ENCODE assay signal across 14 mouse cellular contexts in genomic region chr7:19842885-19843504, GRCm38 (mm10). TPM values are rescaled to one million over a fixed set of nuclear protein-coding genes. Genes with fewer than 3 reads are reported as not detected.
DNase-seq lines count a peak whose midpoint lies in the region; ATAC-seq and TF ChIP-seq lines count a peak whose summit lies in the region.
"Had no signal": no experiment of that assay in that cellular context is flagged by ENCODE, and none has a peak within 500 bp of the region (broad histone marks: within the 10 kb centered on the region; RNA-seq: fewer than 3 reads in every experiment).

No protein-coding gene starts in this region.

- 29% methylated on average over 19 of the region's 19 CpGs for whole genome bisulfite sequencing in forebrain, embryonic 11.5 days
- WGBS in forebrain, postnatal 0 days = 28% methylated on average over 19 of the region's 19 CpGs
- 34% methylated on average over 19 of the region's 19 CpGs for WGBS in stomach, embryonic 16.5 days

- ATAC-seq in forebrain, embryonic 11.5 days (replicated peaks; ENCODE audit: low FRiP score) = no peak
- ATAC-seq in forebrain, postnatal 0 days = no peak
- no peak for ATAC-seq in stomach, embryonic 16.5 days (ENCODE audit: insufficient read depth, low FRiP score)

- no peak overlapping the region for H3K27ac ChIP-seq in forebrain, embryonic 11.5 days (ENCODE audit: low read depth, low read length)
- H3K27ac ChIP-seq in forebrain, postnatal 0 days (ENCODE audit: low read depth, low read length) = no peak overlapping the region
- no peak overlapping the region for H3K27ac ChIP-seq in stomach, embryonic 16.5 days (ENCODE audit: low read length)
- no peak overlapping the region for H3K27ac ChIP-seq in left cerebral cortex, adult 2 months
- H3K27ac ChIP-seq: forebrain, embryonic 13.5 days had no signal

- H3K27me3 ChIP-seq in forebrain, embryonic 11.5 days (ENCODE audit: control insufficient read depth, insufficient read depth, low read length) = 0 out of 2 replicates have a peak, but pooled peaks cover 2% of the 10 kb centered on the region
- H3K27me3 ChIP-seq in forebrain, postnatal 0 days (ENCODE audit: insufficient read depth, low read length) = peaks cover 10% of the 10 kb centered on the region; the same call in 1 of the 2 replicates
- H3K27me3 ChIP-seq in stomach, embryonic 16.5 days (ENCODE audit: control insufficient read depth, insufficient read depth, low read length) = no peaks in the 10 kb centered on the region; the same call in none of the 2 replicates
- H3K27me3 ChIP-seq: Patski had no signal

- no peaks in the 10 kb centered on the region for H3K36me3 ChIP-seq in forebrain, embryonic 11.5 days (ENCODE audit: control insufficient read depth, insufficient read depth, low read length)
- no peaks in the 10 kb centered on the region for H3K36me3 ChIP-seq in forebrain, postnatal 0 days (ENCODE audit: insufficient read depth)
- H3K36me3 ChIP-seq in stomach, embryonic 16.5 days (ENCODE audit: control insufficient read depth, insufficient read depth, low read length) = no peaks in the 10 kb centered on the region

- intact Hi-C loops in left cerebral cortex, postnatal 36 days (cut with DNase I) = no loop called here
- intact Hi-C loops in left cerebral cortex, adult 2 months (cut with DNase I) = loop anchor here (1.0 kb wide), 2 partner anchors 40 to 93 kb away; partner anchors contain the start of gene Nectin2

- H3K4me2 ChIP-seq in forebrain, embryonic 11.5 days (ENCODE audit: low read depth, low read length, severe bottlenecking) = no peak overlapping the region
- no peak overlapping the region for H3K4me2 ChIP-seq in forebrain, postnatal 0 days (ENCODE audit: low read depth)
- no peak overlapping the region for H3K4me2 ChIP-seq in stomach, embryonic 16.5 days (ENCODE audit: low read depth, low read length)
- H3K4me2 ChIP-seq: forebrain, embryonic 13.5 days; lung, embryonic 14.5 days had no signal

- no peak for TF ChIP-seq CTCF in forebrain, postnatal 0 days (IDR thresholded peaks at IDR 0.05; ENCODE audit: low read depth)
- no peak for TF ChIP-seq CTCF in left cerebral cortex, adult 2 months (IDR thresholded peaks at IDR 0.05)

- no peak overlapping the region for H3K4me3 ChIP-seq in forebrain, embryonic 11.5 days (ENCODE audit: low read depth, low read length)
- no peak overlapping the region for H3K4me3 ChIP-seq in forebrain, postnatal 0 days (ENCODE audit: low read depth, low read length)
- H3K4me3 ChIP-seq in stomach, embryonic 16.5 days (replicated peaks; ENCODE audit: low read length) = no peak overlapping the region
- H3K4me3 ChIP-seq in left cerebral cortex, adult 2 months = no peak overlapping the region
- H3K4me3 ChIP-seq: forebrain, embryonic 13.5 days had no signal

- DNase-seq in forebrain, embryonic 11.5 days (ENCODE audit: low spot score) = peak; percentile 50
- DNase-seq in forebrain, postnatal 0 days = no peak
- DNase-seq in thymus, postnatal 14 days = peak; percentile 47
- DNase-seq in thymus, adult 18-20 months = no peak
- peak; percentile 79 for DNase-seq in kidney, postnatal 10 days
- DNase-seq in left cerebral cortex, postnatal 36 days (ENCODE audit: low spot score in 2 of 2) = no peak
- no peak for DNase-seq in left cerebral cortex, adult 2 months (ENCODE audit: extremely low spot score in 1 of 2, low spot score in 2 of 2)

- H3K4me1 ChIP-seq in forebrain, embryonic 11.5 days (replicated peaks; ENCODE audit: control insufficient read depth, insufficient read depth, low read length) = 0 out of 2 replicates have a peak, but pooled peaks cover 2% of the 10 kb centered on the region
- H3K4me1 ChIP-seq in forebrain, postnatal 0 days (ENCODE audit: insufficient read depth) = no peaks in the 10 kb centered on the region
- H3K4me1 ChIP-seq in stomach, embryonic 16.5 days (ENCODE audit: control insufficient read depth, insufficient read depth, low read length) = peaks cover 10% of the 10 kb centered on the region; the same call in 1 of the 2 replicates
- H3K4me1 ChIP-seq: forebrain, embryonic 13.5 days had no signal

- H3K9me3 ChIP-seq in forebrain, embryonic 11.5 days (ENCODE audit: control insufficient read depth, low read length) = no peaks in the 10 kb centered on the region
- no peaks in the 10 kb centered on the region for H3K9me3 ChIP-seq in forebrain, postnatal 0 days (ENCODE audit: low read length)
- no peaks in the 10 kb centered on the region for H3K9me3 ChIP-seq in stomach, embryonic 16.5 days (replicated peaks; ENCODE audit: control insufficient read depth, low read length)
- H3K9me3 ChIP-seq: forebrain, embryonic 13.5 days had no signal

- H3K9ac ChIP-seq in forebrain, embryonic 11.5 days (ENCODE audit: low read length) = no peak overlapping the region
- no peak overlapping the region for H3K9ac ChIP-seq in forebrain, postnatal 0 days
- peak overlapping the region; percentile 46; the same call in 1 of the 2 replicates for H3K9ac ChIP-seq in stomach, embryonic 16.5 days (ENCODE audit: low read length)
- H3K9ac ChIP-seq: forebrain, embryonic 13.5 days; lung, embryonic 14.5 days had no signal

RNA-seq across cellular contexts. Expression of gene Gm19345, which starts 8.8 kb away (rescaled TPM):
- polyA plus RNA-seq in forebrain, embryonic 11.5 days (2014; fragmentation: Nextera tagmentation; extraction: Ambion mirVana) = not detected in 2 replicates
- total RNA-seq in forebrain, postnatal 0 days (2014; rRNA removed) = 32.4 and 33.3 TPM in 2 replicates
- 14.6 and 16.4 TPM in 2 replicates for polyA plus RNA-seq in forebrain, postnatal 0 days (2015; fragmentation: Nextera tagmentation; extraction: Ambion mirVana)
- polyA plus RNA-seq in stomach, embryonic 16.5 days (2015; fragmentation: Nextera tagmentation; extraction: Ambion mirVana) = 0.31 and 0.36 TPM in 2 replicates
- 1 to 10 TPM; 1.2 to 2.1 TPM for total RNA-seq in left cerebral cortex, postnatal 36 days (2021)
- total RNA-seq in left cerebral cortex, adult 2 months (2021) = 1 to 10 TPM; 1.7 to 2.2 TPM
- polyA plus RNA-seq: heart, embryonic 14.5 days; lung, embryonic 14.5 days had no signal

RNA-seq across cellular contexts. Expression of gene Ceacam16, which starts 18.1 kb away (rescaled TPM):
- 0.32 TPM in 1 of 2 replicates, not detected in the other for polyA plus RNA-seq in forebrain, embryonic 11.5 days (2014; fragmentation: Nextera tagmentation; extraction: Ambion mirVana)
- not detected in 2 replicates for total RNA-seq in forebrain, postnatal 0 days (2014; rRNA removed)
- polyA plus RNA-seq in forebrain, postnatal 0 days (2015; fragmentation: Nextera tagmentation; extraction: Ambion mirVana) = 0.53 and 0.84 TPM in 2 replicates
- polyA plus RNA-seq in stomach, embryonic 16.5 days (2015; fragmentation: Nextera tagmentation; extraction: Ambion mirVana) = not detected in 2 replicates
- total RNA-seq in left cerebral cortex, postnatal 36 days (2021) = not detected
- total RNA-seq in left cerebral cortex, adult 2 months (2021) = not detected
- polyA plus RNA-seq: cortical plate, adult 2 months; forebrain, embryonic 13.5 days; heart, embryonic 14.5 days; lung, embryonic 14.5 days; midbrain, embryonic 14.5 days; Patski had no signal

RNA-seq across cellular contexts. Expression of gene Bcl3, which starts 20.4 kb away (rescaled TPM):
- polyA plus RNA-seq in forebrain, embryonic 11.5 days (2014; fragmentation: Nextera tagmentation; extraction: Ambion mirVana) = 0.51 and 1.1 TPM in 2 replicates
- 0.43 and 0.77 TPM in 2 replicates for total RNA-seq in forebrain, postnatal 0 days (2014; rRNA removed)
- polyA plus RNA-seq in forebrain, postnatal 0 days (2015; fragmentation: Nextera tagmentation; extraction: Ambion mirVana) = 0.28 and 0.86 TPM in 2 replicates
- 9.2 TPM in 2 replicates for polyA plus RNA-seq in stomach, embryonic 16.5 days (2015; fragmentation: Nextera tagmentation; extraction: Ambion mirVana)
- total RNA-seq in left cerebral cortex, postnatal 36 days (2021) = under 1 TPM; 0.27 to 0.32 TPM
- total RNA-seq in left cerebral cortex, adult 2 months (2021) = under 1 TPM; 0.56 to 0.77 TPM

RNA-seq across cellular contexts. Expression of gene Ceacam19, which starts 44.8 kb away (rescaled TPM):
- not detected in 2 replicates for polyA plus RNA-seq in forebrain, embryonic 11.5 days (2014; fragmentation: Nextera tagmentation; extraction: Ambion mirVana)
- not detected in 2 replicates for total RNA-seq in forebrain, postnatal 0 days (2014; rRNA removed)
- not detected in 2 replicates for polyA plus RNA-seq in forebrain, postnatal 0 days (2015; fragmentation: Nextera tagmentation; extraction: Ambion mirVana)
- 3.2 and 4.8 TPM in 2 replicates for polyA plus RNA-seq in stomach, embryonic 16.5 days (2015; fragmentation: Nextera tagmentation; extraction: Ambion mirVana)
- not detected for total RNA-seq in left cerebral cortex, postnatal 36 days (2021)
- not detected for total RNA-seq in left cerebral cortex, adult 2 months (2021)
- polyA plus RNA-seq: cortical plate, adult 2 months; forebrain, embryonic 13.5 days; heart, embryonic 14.5 days; lung, embryonic 14.5 days; midbrain, embryonic 14.5 days had no signal

RNA-seq across cellular contexts. Expression of gene Cblc, which starts 46.4 kb away (rescaled TPM):
- 0.28 and 0.84 TPM in 2 replicates for polyA plus RNA-seq in forebrain, embryonic 11.5 days (2014; fragmentation: Nextera tagmentation; extraction: Ambion mirVana)
- total RNA-seq in forebrain, postnatal 0 days (2014; rRNA removed) = 0.38 and 1.1 TPM in 2 replicates
- polyA plus RNA-seq in forebrain, postnatal 0 days (2015; fragmentation: Nextera tagmentation; extraction: Ambion mirVana) = 0.67 and 0.84 TPM in 2 replicates
- polyA plus RNA-seq in stomach, embryonic 16.5 days (2015; fragmentation: Nextera tagmentation; extraction: Ambion mirVana) = 31.2 and 32.9 TPM in 2 replicates
- not detected for total RNA-seq in left cerebral cortex, postnatal 36 days (2021)
- not detected for total RNA-seq in left cerebral cortex, adult 2 months (2021)
- polyA plus RNA-seq: cortical plate, adult 2 months; forebrain, embryonic 13.5 days; heart, embryonic 14.5 days; midbrain, embryonic 14.5 days had no signal

Comparison
In these comparisons a context has a peak if more than half of its experiments do, and no peak if none do; other contexts are left out.
1. DNase-seq: peak in forebrain, embryonic 11.5 days (single experiment), thymus, postnatal 14 days (single experiment) and kidney, postnatal 10 days (single experiment); none in forebrain, postnatal 0 days (single experiment), thymus, adult 18-20 months (0 of 2), left cerebral cortex, postnatal 36 days (0 of 2) and left cerebral cortex, adult 2 months (0 of 2).
2. RNA of gene Gm19345, which starts 8.8 kb away (total RNA-seq): 32.4 to 33.3 TPM in forebrain, postnatal 0 days; 1.7 to 2.2 TPM in left cerebral cortex, adult 2 months and 1.2 to 2.1 TPM in left cerebral cortex, postnatal 36 days; every median in the first group is over 10 times any median in the second.